Mouse (Mus musculus) hematopoietic stem cell, adult 5-6 weeks (primary cell): ENCODE results near the gene Olfr457. TPM values are rescaled to one million over a fixed set of nuclear protein-coding genes. Genes with fewer than 3 reads are reported as not detected.

Experiments
- total RNA-seq: library from RNA; stranded (forward); fragments of 172-1452, 232-1000 nt; gene quantifications from 2 replicates; pipeline ENCODE4 v1.2.3, GENCODE M21; 2017

The Olfr457 gene
- total RNA-seq, 1 experiment from 2014 or later: not detected

Other genes starting within 250 kb of the Olfr457 start
- 19.0 and 25.7 TPM in 2 replicates for gene Gstk1, start 230.4 kb downstream of the Olfr457 start, total RNA-seq
- not detected in 2 replicates for gene Tmem139, start 214.4 kb downstream of the Olfr457 start, total RNA-seq
- gene Casp2, start 211.3 kb downstream of the Olfr457 start, total RNA-seq: 101 and 111 TPM in 2 replicates
- 0.75 TPM in 1 of 2 replicates, not detected in the other for gene Clcn1, start 189.7 kb downstream of the Olfr457 start, total RNA-seq
- not detected in 2 replicates for gene Fam131b, start 151.7 kb downstream of the Olfr457 start, total RNA-seq
- gene Zyx, start 126.7 kb downstream of the Olfr457 start, total RNA-seq: 71.2 and 71.8 TPM in 2 replicates
- gene Epha1, start 103.1 kb downstream of the Olfr457 start, total RNA-seq: 0.56 and 0.84 TPM in 2 replicates
- gene Tas2r143, start 76.1 kb downstream of the Olfr457 start, total RNA-seq: not detected in 2 replicates
- gene Tas2r135, start 70.9 kb downstream of the Olfr457 start, total RNA-seq: not detected in 2 replicates
- not detected in 2 replicates for gene Tas2r126, start 41.8 kb downstream of the Olfr457 start, total RNA-seq
- gene Olfr458, start 11.1 kb downstream of the Olfr457 start, total RNA-seq: not detected in 2 replicates
- gene Olfr456, start 10.9 kb upstream of the Olfr457 start, total RNA-seq: not detected in 2 replicates
- gene Olfr455, start 71.3 kb upstream of the Olfr457 start, total RNA-seq: not detected in 2 replicates
- gene Tcaf3, start 121.4 kb upstream of the Olfr457 start, total RNA-seq: not detected in 2 replicates
- 0.20 and 1.3 TPM in 2 replicates for gene Tcaf2, start 168.9 kb upstream of the Olfr457 start, total RNA-seq
- 3.0 and 12.7 TPM in 2 replicates for gene Tcaf1, start 233.8 kb upstream of the Olfr457 start, total RNA-seq